Mouse (Mus musculus): ENCODE results near the gene Nphs1. TPM values are rescaled to one million over a fixed set of nuclear protein-coding genes. Genes with fewer than 3 reads are reported as not detected.

Gene Nphs1
- polyA plus RNA-seq, 1 experiment from 2014 or later = not detected

GRCm38 (mm10) chr7:30525954-30526353 is 67.8 kb downstream of the Nphs1 start:
- H3K27me3 ChIP-seq = no peaks in the 10 kb centered on the region
- peak overlapping the region; percentile 12; the same call in 1 of the 2 replicates for H3K27ac ChIP-seq
- H3K9ac ChIP-seq (replicated peaks) = 0 out of 2 replicates have a peak overlapping the region, but pooled peaks have one; percentile 48

GRCm38 (mm10) chr7:30526399-30526798 is 68.3 kb downstream of the Nphs1 start:
- Histone ChIP-seq H3K4me1 (replicated peaks) (peaks cover 14% of the 10 kb centered on the region), H3K4me3 (replicated peaks) (0 out of 2 replicates have a peak overlapping the region, but pooled peaks have one; percentile 13), H3K36me3 (peaks cover 89% of the 10 kb centered on the region), H3K9ac (replicated peaks) (peak overlapping the region; percentile 48), H3K9me3 (no peaks in the 10 kb centered on the region), H3K4me2 (peak overlapping the region; percentile 32), H3K27me3 (no peaks in the 10 kb centered on the region), H3K27ac (no peak overlapping the region)
- 21% methylated on average over 17 of the region's 17 CpGs for WGBS
- ATAC-seq (ENCODE audit: insufficient number of reproducible peaks, insufficient read depth, low FRiP score, low TSS enrichment, low read depth) = no peak

More at GRCm38 (mm10) chr7:30525954-30526353, 67.8 kb downstream of the Nphs1 start:
- ATAC-seq (ENCODE audit: insufficient number of reproducible peaks, insufficient read depth, low FRiP score, low TSS enrichment, low read depth) = no peak
- H3K4me1 ChIP-seq (replicated peaks) = peaks cover 14% of the 10 kb centered on the region
- H3K36me3 ChIP-seq = peaks cover 85% of the 10 kb centered on the region
- H3K9me3 ChIP-seq = no peaks in the 10 kb centered on the region
- peak overlapping the region; percentile 32 for H3K4me2 ChIP-seq
- 24% methylated on average over 10 of the region's 10 CpGs for WGBS
- H3K4me3 ChIP-seq (replicated peaks) = 0 out of 2 replicates have a peak overlapping the region, but pooled peaks have one; percentile 13

GRCm38 (mm10) chr7:30526981-30527380 is 68.9 kb downstream of the Nphs1 start:
- no peaks in the 10 kb centered on the region for H3K27me3 ChIP-seq
- H3K9me3 ChIP-seq = no peaks in the 10 kb centered on the region
- 84% methylated on average over 14 of the region's 14 CpGs for WGBS
- peaks cover 14% of the 10 kb centered on the region for H3K4me1 ChIP-seq (replicated peaks)
- H3K4me3 ChIP-seq (replicated peaks) = no peak overlapping the region
- peaks cover 95% of the 10 kb centered on the region for H3K36me3 ChIP-seq
- no peak for ATAC-seq (ENCODE audit: insufficient number of reproducible peaks, insufficient read depth, low FRiP score, low TSS enrichment, low read depth)
- no peak overlapping the region for H3K27ac ChIP-seq
- 0 out of 2 replicates have a peak overlapping the region, but pooled peaks have one; percentile 32 for H3K4me2 ChIP-seq
- H3K9ac ChIP-seq (replicated peaks) = peak overlapping the region; percentile 48; the same call in 1 of the 2 replicates

DNA sequence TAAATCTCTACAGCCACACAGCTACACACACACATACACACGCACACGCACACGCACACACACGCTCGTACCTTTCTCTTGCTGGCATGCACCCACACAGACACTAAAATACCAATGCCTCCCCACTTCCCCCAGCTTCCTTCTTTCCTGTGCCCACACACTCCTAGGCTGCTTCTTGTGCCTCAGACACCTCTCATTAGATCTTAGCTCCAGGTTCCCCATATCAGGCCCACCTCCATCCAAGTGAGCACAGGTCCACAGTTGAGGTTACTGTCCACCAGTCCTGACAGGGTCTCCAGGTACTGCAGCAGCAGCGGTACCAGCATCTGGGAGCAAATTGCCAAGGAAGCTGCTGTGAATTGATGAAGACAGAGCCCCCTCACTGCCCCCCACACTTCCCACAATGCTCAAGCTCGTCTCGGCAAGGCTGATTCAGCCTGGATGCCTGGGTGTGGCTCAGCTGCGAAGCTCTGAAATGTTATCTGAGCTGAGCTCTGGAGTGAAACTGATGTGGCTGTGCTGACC is 73.2 kb downstream of the Nphs1 start:
- H3K27me3 ChIP-seq = no peaks in the 10 kb centered on the region
- H3K9me3 ChIP-seq = no peaks in the 10 kb centered on the region
- H3K36me3 ChIP-seq = peaks cover 66% of the 10 kb centered on the region
- no peak overlapping the region for H3K4me2 ChIP-seq
- H3K4me1 ChIP-seq (replicated peaks) = peaks cover 22% of the 10 kb centered on the region
- no peak for ATAC-seq (ENCODE audit: insufficient number of reproducible peaks, insufficient read depth, low FRiP score, low TSS enrichment, low read depth)
- no peak overlapping the region for H3K9ac ChIP-seq (replicated peaks)
- WGBS = 86% methylated on average over 9 of the region's 9 CpGs
- no peak overlapping the region for H3K27ac ChIP-seq
- no peak overlapping the region for H3K4me3 ChIP-seq (replicated peaks)

DNA sequence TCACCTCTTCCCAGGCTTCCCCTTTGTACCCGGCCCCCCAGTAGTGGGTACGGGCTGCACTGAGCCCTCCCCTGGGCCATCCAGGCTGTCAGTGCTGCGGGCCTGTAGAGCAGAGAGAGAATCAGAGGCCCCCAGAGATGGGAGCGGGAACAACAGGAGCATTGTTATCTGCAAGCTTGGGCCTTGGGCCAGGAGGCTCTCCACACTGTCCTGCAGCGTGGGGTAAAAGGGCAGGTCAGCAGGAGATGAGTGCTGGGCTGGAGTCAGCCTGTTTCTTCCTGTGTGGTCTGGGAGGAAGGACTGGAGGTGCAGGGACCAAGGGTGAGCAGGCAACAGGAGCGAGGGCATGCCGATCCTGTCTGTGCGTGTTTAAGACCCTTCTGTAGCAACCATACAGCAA is 74.8 kb downstream of the Nphs1 start:
- ATAC-seq (ENCODE audit: insufficient number of reproducible peaks, insufficient read depth, low FRiP score, low TSS enrichment, low read depth) = no peak
- H3K27me3 ChIP-seq = no peaks in the 10 kb centered on the region
- H3K36me3 ChIP-seq = peaks cover 55% of the 10 kb centered on the region
- H3K9ac ChIP-seq (replicated peaks) = peak overlapping the region; percentile 40; the same call in 1 of the 2 replicates
- H3K4me1 ChIP-seq (replicated peaks) = peaks cover 15% of the 10 kb centered on the region
- H3K4me2 ChIP-seq = peak overlapping the region; percentile 85
- 48% methylated on average over 8 of the region's 8 CpGs for WGBS
- 0 out of 2 replicates have a peak overlapping the region, but pooled peaks have one; percentile 67 for H3K4me3 ChIP-seq (replicated peaks)
- no peak overlapping the region for H3K27ac ChIP-seq
- no peaks in the 10 kb centered on the region for H3K9me3 ChIP-seq

DNA sequence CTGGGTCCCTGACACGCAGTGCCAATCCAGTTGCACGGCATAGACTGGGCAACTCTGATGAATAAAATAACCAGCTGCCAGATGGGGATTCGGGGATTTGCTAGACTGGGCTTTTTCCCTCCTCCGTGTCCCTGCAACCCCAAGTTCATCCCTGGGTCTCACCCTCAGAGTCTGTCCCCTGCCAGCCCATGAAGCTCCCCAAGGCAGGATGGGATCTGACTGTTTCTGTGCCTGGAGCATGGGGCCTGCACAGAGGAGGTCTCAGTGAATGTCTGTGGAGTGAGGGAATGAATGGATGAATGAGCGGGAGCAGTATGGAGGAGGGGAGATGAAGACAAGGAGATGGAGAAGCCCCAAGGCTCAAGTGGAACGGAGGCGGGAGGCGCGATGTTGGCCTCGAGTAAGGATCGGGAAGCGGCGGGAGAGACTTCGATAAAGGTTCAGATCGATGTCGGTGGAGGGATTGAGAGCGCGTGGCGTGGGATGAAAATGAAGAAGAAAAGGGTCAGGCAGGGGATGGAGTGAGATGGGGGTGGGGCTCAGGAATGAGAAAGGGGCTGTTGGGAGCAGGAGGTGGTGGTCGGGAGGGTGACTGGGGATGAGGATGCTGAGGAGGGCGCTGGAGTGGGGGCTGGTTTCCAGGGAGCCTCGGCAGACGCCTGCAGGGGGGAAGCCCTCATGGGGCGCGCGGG is 76.0 kb downstream of the Nphs1 start:
- Histone ChIP-seq H3K27me3 (no peaks in the 10 kb centered on the region), H3K27ac (peak overlapping the region; percentile 62; the same call in 1 of the 2 replicates), H3K36me3 (peaks cover 51% of the 10 kb centered on the region), H3K4me2 (peak overlapping the region; percentile 85), H3K9ac (replicated peaks) (peak overlapping the region; percentile 71), H3K4me3 (replicated peaks) (peak overlapping the region; percentile 67), H3K9me3 (no peaks in the 10 kb centered on the region), H3K4me1 (replicated peaks) (peaks cover 15% of the 10 kb centered on the region)
- 10% methylated on average over 23 of the region's 26 CpGs for WGBS
- peak; percentile 18; the same call in 1 of the 2 replicates for ATAC-seq (ENCODE audit: insufficient number of reproducible peaks, insufficient read depth, low FRiP score, low TSS enrichment, low read depth)

DNA sequence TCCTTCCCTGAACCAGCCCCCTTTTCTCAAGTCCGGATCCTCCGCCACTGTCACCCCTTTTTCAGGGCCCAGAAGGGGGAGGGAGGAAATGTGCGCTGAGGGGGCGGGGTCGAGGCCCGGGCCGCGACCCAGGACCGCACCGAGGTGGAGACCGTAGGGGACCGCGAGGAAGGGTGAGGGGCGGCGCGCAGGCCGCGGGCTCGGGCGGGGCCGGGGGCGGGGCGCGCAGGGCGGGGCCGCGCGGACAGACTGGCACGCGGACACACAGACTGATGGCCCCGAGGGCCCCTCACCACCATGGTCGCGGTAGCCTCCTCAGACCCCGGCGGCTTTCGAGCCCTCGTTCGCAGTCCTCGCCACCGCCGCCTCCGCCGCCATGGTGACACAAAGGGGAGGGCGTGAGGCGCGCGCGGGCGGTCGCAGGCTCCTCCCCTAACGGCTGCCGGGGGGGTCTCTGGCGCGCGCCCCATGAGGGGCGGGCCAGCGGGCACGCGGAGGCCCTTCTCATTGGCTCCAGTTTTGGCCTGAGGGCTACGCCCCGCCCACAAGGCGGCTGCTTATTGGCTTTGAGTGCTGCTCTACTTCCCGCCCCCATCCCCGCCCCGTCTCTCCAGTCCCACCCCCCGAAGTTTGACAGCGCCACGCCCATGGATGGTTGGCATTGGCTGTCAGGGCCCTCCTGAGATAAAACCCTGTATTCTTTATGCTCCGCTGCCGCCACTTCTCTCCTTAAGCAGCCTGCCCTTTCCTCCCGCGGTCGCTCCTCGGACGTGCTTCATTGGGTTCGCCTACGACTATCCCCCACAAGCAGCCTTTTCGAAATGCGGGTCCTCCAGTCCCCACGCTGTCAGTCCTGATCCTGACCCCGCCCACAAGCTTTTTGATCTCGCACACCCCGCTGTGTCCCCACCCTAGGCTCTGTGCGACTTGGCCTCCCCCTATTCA is 76.8 kb downstream of the Nphs1 start, which contains the start of gene Arhgap33:
Arhgap33 (minus strand) TSS at position 428 of the 945 bp plus-strand sequence.
- peak; percentile 87 for ATAC-seq (ENCODE audit: insufficient number of reproducible peaks, insufficient read depth, low FRiP score, low TSS enrichment, low read depth)
- H3K27ac ChIP-seq = peak within 1 kb of the TSS; percentile 62; the same call in 1 of the 2 replicates
- under 1% methylated on average over 84 of the region's 84 CpGs for WGBS

More for the DNA sequence above, 76.8 kb downstream of the Nphs1 start, which contains the start of gene Arhgap33:
- Histone ChIP-seq H3K4me2 (peak within 1 kb of the TSS; percentile 85), H3K4me1 (replicated peaks) (peaks cover 15% of the 10 kb centered on the region), H3K9ac (replicated peaks) (peak within 1 kb of the TSS; percentile 71), H3K36me3 (peaks cover 51% of the 10 kb centered on the region), H3K4me3 (replicated peaks) (peak within 1 kb of the TSS; percentile 67), H3K9me3 (no peaks in the 10 kb centered on the region), H3K27me3 (no peaks in the 10 kb centered on the region)

Other genes starting within 250 kb of the Nphs1 start
- 174 and 182 TPM in 2 replicates for gene Polr2i, start 226.4 kb upstream of the Nphs1 start, polyA plus RNA-seq (2016; fragmentation: Nextera tagmentation; extraction: Ambion mirVana)
- gene Tbcb, start 226.0 kb upstream of the Nphs1 start, polyA plus RNA-seq (2016; fragmentation: Nextera tagmentation; extraction: Ambion mirVana) = 214 and 222 TPM in 2 replicates
- not detected in 2 replicates for gene Ovol3, start 222.6 kb upstream of the Nphs1 start, polyA plus RNA-seq (2016; fragmentation: Nextera tagmentation; extraction: Ambion mirVana)
- 0.15 and 0.26 TPM in 2 replicates for gene Thap8, start 178.2 kb upstream of the Nphs1 start, polyA plus RNA-seq (2016; fragmentation: Nextera tagmentation; extraction: Ambion mirVana)
- 9.7 and 10.6 TPM in 2 replicates for gene Wdr62, start 177.9 kb upstream of the Nphs1 start, polyA plus RNA-seq (2016; fragmentation: Nextera tagmentation; extraction: Ambion mirVana)
- 39.7 and 46.6 TPM in 2 replicates for gene Clip3, start 166.6 kb upstream of the Nphs1 start, polyA plus RNA-seq (2016; fragmentation: Nextera tagmentation; extraction: Ambion mirVana)
- gene Alkbh6, start 149.6 kb upstream of the Nphs1 start, polyA plus RNA-seq (2016; fragmentation: Nextera tagmentation; extraction: Ambion mirVana) = 101 TPM in 2 replicates
- gene Syne4, start 143.5 kb upstream of the Nphs1 start, polyA plus RNA-seq (2016; fragmentation: Nextera tagmentation; extraction: Ambion mirVana) = 84.6 and 98.6 TPM in 2 replicates
- gene E130208F15Rik, start 136.6 kb upstream of the Nphs1 start, polyA plus RNA-seq (2016; fragmentation: Nextera tagmentation; extraction: Ambion mirVana) = 0.97 and 5.0 TPM in 2 replicates
- gene Sdhaf1, start 134.4 kb upstream of the Nphs1 start, polyA plus RNA-seq (2016; fragmentation: Nextera tagmentation; extraction: Ambion mirVana) = 20.7 and 23.6 TPM in 2 replicates
- gene Lrfn3, start 95.5 kb upstream of the Nphs1 start, polyA plus RNA-seq (2016; fragmentation: Nextera tagmentation; extraction: Ambion mirVana) = 6.2 and 6.6 TPM in 2 replicates
- 14.1 and 19.6 TPM in 2 replicates for gene Tyrobp, start 44.6 kb upstream of the Nphs1 start, polyA plus RNA-seq (2016; fragmentation: Nextera tagmentation; extraction: Ambion mirVana)
- gene Hcst, start 38.5 kb upstream of the Nphs1 start, polyA plus RNA-seq (2016; fragmentation: Nextera tagmentation; extraction: Ambion mirVana) = 0.77 TPM in 1 of 2 replicates, not detected in the other
- gene Nfkbid, start 36.6 kb upstream of the Nphs1 start, polyA plus RNA-seq (2016; fragmentation: Nextera tagmentation; extraction: Ambion mirVana) = 1.2 and 1.3 TPM in 2 replicates
- gene Aplp1, start 12.8 kb upstream of the Nphs1 start, polyA plus RNA-seq (2016; fragmentation: Nextera tagmentation; extraction: Ambion mirVana) = 32.5 and 33.9 TPM in 2 replicates
- gene Kirrel2, start 625 bp upstream of the Nphs1 start, polyA plus RNA-seq (2016; fragmentation: Nextera tagmentation; extraction: Ambion mirVana) = 0.29 and 0.65 TPM in 2 replicates
- gene Prodh2, start 35.3 kb downstream of the Nphs1 start, polyA plus RNA-seq (2016; fragmentation: Nextera tagmentation; extraction: Ambion mirVana) = not detected in 2 replicates
- 15.1 and 17.7 TPM in 2 replicates for gene Arhgap33, start 76.7 kb downstream of the Nphs1 start, polyA plus RNA-seq (2016; fragmentation: Nextera tagmentation; extraction: Ambion mirVana)
- gene Hspb6, start 93.9 kb downstream of the Nphs1 start, polyA plus RNA-seq (2016; fragmentation: Nextera tagmentation; extraction: Ambion mirVana) = 9.5 and 10.9 TPM in 2 replicates
- gene Proser3, start 94.0 kb downstream of the Nphs1 start, polyA plus RNA-seq (2016; fragmentation: Nextera tagmentation; extraction: Ambion mirVana) = 15.3 and 16.0 TPM in 2 replicates
- 45.4 and 51.5 TPM in 2 replicates for gene Lin37, start 101.5 kb downstream of the Nphs1 start, polyA plus RNA-seq (2016; fragmentation: Nextera tagmentation; extraction: Ambion mirVana)
- gene U2af1l4, start 105.0 kb downstream of the Nphs1 start, polyA plus RNA-seq (2016; fragmentation: Nextera tagmentation; extraction: Ambion mirVana) = 87.8 and 89.9 TPM in 2 replicates
- 16.3 and 18.5 TPM in 2 replicates for gene Gm49396, start 105.0 kb downstream of the Nphs1 start, polyA plus RNA-seq (2016; fragmentation: Nextera tagmentation; extraction: Ambion mirVana)
- 136 TPM in 2 replicates for gene Psenen, start 105.3 kb downstream of the Nphs1 start, polyA plus RNA-seq (2016; fragmentation: Nextera tagmentation; extraction: Ambion mirVana)
- 3.2 and 4.1 TPM in 2 replicates for gene Igflr1, start 107.1 kb downstream of the Nphs1 start, polyA plus RNA-seq (2016; fragmentation: Nextera tagmentation; extraction: Ambion mirVana)
- 11.0 and 12.1 TPM in 2 replicates for gene Kmt2b, start 130.4 kb downstream of the Nphs1 start, polyA plus RNA-seq (2016; fragmentation: Nextera tagmentation; extraction: Ambion mirVana)
- 0.25 and 0.38 TPM in 2 replicates for gene Zbtb32, start 140.6 kb downstream of the Nphs1 start, polyA plus RNA-seq (2016; fragmentation: Nextera tagmentation; extraction: Ambion mirVana)
- 1.4 and 2.0 TPM in 2 replicates for gene Upk1a, start 154.5 kb downstream of the Nphs1 start, polyA plus RNA-seq (2016; fragmentation: Nextera tagmentation; extraction: Ambion mirVana)
- 783 and 848 TPM in 2 replicates for gene Cox6b1, start 167.8 kb downstream of the Nphs1 start, polyA plus RNA-seq (2016; fragmentation: Nextera tagmentation; extraction: Ambion mirVana)
- gene Etv2, start 177.5 kb downstream of the Nphs1 start, polyA plus RNA-seq (2016; fragmentation: Nextera tagmentation; extraction: Ambion mirVana) = not detected in 2 replicates
- 150 and 155 TPM in 2 replicates for gene Rbm42, start 192.0 kb downstream of the Nphs1 start, polyA plus RNA-seq (2016; fragmentation: Nextera tagmentation; extraction: Ambion mirVana)
- gene Haus5, start 206.7 kb downstream of the Nphs1 start, polyA plus RNA-seq (2016; fragmentation: Nextera tagmentation; extraction: Ambion mirVana) = 64.3 and 70.0 TPM in 2 replicates
- not detected in 2 replicates for gene Pmis2, start 213.3 kb downstream of the Nphs1 start, polyA plus RNA-seq (2016; fragmentation: Nextera tagmentation; extraction: Ambion mirVana)
- gene 2200002J24Rik, start 240.6 kb downstream of the Nphs1 start, polyA plus RNA-seq (2016; fragmentation: Nextera tagmentation; extraction: Ambion mirVana) = not detected in 2 replicates